Mouse (Mus musculus) neural tube, embryonic 12.5 days (tissue): ENCODE measurements at regions not wholly inside any gene's neighbourhood (a gene's known extent, or its start where the extent isn't known, plus 50 kb on each side); places are given as distances from the start of the nearest gene placed in this dataset.

Experiments
- ATAC-seq: fragments of 200-750 bp; cut with Nextera tagmentation; 2 replicates; pipeline ENCODE4 v1.8.0; 2017; ENCODE audit warnings: low read depth, mild to moderate bottlenecking, moderate TSS enrichment, moderate library complexity; ENCODE audit not compliant: low FRiP score
- H3K27ac ChIP-seq: fragments of 300-500 bp; sonication (generic); 2 replicates; pipeline ENCODE4 v1.5.1; 2016
- H3K27me3 ChIP-seq: fragments of 300-500 bp; sonication (generic); replicated peaks from 2 replicates; pipeline ENCODE4 v1.6.1; 2016; ENCODE audit warnings: mild to moderate bottlenecking
- H3K36me3 ChIP-seq: fragments of 300-500 bp; sonication (generic); 2 replicates; pipeline ENCODE4 v1.6.1; 2016; ENCODE audit warnings: mild to moderate bottlenecking
- H3K4me1 ChIP-seq: fragments of 300-500 bp; sonication (generic); 2 replicates; pipeline ENCODE4 v1.6.1; 2016
- H3K4me2 ChIP-seq: fragments of 300-500 bp; sonication (generic); replicated peaks from 2 replicates; pipeline ENCODE4 v1.6.1; 2016; ENCODE audit warnings: mild to moderate bottlenecking
- H3K4me3 ChIP-seq: fragments of 300-500 bp; sonication (generic); 2 replicates; pipeline ENCODE4 v1.5.1; 2016
- H3K9ac ChIP-seq: fragments of 300-500 bp; sonication (generic); 2 replicates; pipeline ENCODE4 v1.6.1; 2016; ENCODE audit warnings: mild to moderate bottlenecking
- H3K9me3 ChIP-seq: fragments of 300-500 bp; sonication (generic); 2 replicates; pipeline ENCODE4 v1.6.1; 2016; ENCODE audit warnings: mild to moderate bottlenecking
- WGBS: fragments of 180-500 bp; shearing (Covaris S2); methylation state at CpG from one replicate; pipeline ENCODE4 v1.1.7; 2016; 5-methylcytosine and 5-hydroxymethylcytosine counted together

DNA sequence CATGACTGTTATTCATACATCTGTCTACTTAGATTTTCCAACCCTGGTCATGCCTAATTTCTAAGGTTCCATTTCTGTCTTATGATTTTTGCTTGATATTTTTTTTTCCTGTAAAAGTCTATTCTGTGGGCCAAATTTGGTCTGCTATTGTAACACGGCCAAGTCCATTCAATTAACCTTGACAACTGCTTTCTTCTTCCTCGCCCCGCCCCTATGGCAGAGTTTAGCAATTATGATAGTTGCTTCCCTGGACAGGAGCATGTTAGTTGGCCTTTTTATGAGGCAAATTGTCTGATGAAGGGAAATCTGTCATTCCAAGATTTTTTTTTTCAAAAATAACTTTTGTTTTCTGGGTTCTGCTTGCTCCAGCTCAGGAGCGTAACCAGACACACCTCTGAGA is 160.7 kb upstream of the Fst start:
- H3K9ac ChIP-seq = no peak overlapping the region
- no peak overlapping the region for H3K4me3 ChIP-seq
- no peak overlapping the region for H3K27ac ChIP-seq
- 92% methylated on average over 4 of the region's 4 CpGs for WGBS
- no peak overlapping the region for H3K4me2 ChIP-seq
- H3K4me1 ChIP-seq = no peaks in the 10 kb centered on the region
- H3K9me3 ChIP-seq = no peaks in the 10 kb centered on the region
- no peak for ATAC-seq
- no peaks in the 10 kb centered on the region for H3K27me3 ChIP-seq
- H3K36me3 ChIP-seq = no peaks in the 10 kb centered on the region

DNA sequence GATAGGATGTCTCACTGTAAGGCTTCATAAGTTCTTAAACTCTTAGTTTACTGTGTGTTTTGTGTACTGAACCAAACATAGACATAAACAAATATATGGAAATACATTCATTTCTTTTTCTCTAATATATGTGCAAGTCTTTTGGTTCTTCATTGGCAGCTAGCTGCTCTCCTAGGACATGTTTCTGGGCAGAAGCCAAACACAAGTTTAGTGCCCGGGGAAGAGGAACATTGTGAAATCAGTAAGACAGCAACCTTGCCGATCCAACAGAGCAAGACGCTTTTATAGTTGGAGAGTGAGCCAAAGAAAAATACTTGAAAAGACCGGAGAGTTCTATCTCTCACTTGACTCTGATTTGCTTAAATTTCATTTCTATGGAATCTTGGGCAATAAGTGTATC is 178.0 kb upstream of the Fst start:
- no peak for ATAC-seq
- Histone ChIP-seq H3K27me3 (no peaks in the 10 kb centered on the region), H3K4me1 (no peaks in the 10 kb centered on the region), H3K27ac (no peak overlapping the region), H3K9ac (no peak overlapping the region), H3K9me3 (no peaks in the 10 kb centered on the region), H3K4me2 (no peak overlapping the region), H3K36me3 (no peaks in the 10 kb centered on the region), H3K4me3 (no peak overlapping the region)
- 93% methylated on average over 4 of the region's 4 CpGs for WGBS

DNA sequence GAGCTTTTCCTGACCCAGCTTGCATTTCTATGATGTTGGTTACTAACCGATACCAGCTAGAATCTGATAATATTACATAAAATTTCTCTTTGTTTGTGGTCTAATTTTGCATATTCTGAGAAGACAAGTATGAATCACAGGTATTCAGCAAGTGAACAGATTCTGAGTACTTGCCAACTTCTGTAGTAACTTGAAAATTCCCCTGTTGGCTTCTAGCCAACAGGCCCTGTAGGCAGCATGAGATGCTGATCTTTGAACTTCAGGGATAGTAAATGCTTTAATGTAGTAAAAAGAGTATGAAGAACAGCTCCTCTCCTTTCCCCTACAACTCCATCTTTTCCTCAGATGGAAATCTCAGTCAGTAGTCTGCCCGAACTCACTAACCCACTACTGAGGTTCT is 178.5 kb upstream of the Mocs2 start:
- H3K9me3 ChIP-seq = no peaks in the 10 kb centered on the region
- no peaks in the 10 kb centered on the region; the same call in 1 of the 2 replicates for H3K4me1 ChIP-seq
- no peaks in the 10 kb centered on the region for H3K36me3 ChIP-seq
- no peak overlapping the region for H3K4me2 ChIP-seq
- H3K27me3 ChIP-seq = no peaks in the 10 kb centered on the region
- no peak overlapping the region for H3K9ac ChIP-seq
- ATAC-seq = no peak
- WGBS = 93% methylated on average over 2 of the region's 2 CpGs
- no peak overlapping the region for H3K27ac ChIP-seq
- no peak overlapping the region for H3K4me3 ChIP-seq

DNA sequence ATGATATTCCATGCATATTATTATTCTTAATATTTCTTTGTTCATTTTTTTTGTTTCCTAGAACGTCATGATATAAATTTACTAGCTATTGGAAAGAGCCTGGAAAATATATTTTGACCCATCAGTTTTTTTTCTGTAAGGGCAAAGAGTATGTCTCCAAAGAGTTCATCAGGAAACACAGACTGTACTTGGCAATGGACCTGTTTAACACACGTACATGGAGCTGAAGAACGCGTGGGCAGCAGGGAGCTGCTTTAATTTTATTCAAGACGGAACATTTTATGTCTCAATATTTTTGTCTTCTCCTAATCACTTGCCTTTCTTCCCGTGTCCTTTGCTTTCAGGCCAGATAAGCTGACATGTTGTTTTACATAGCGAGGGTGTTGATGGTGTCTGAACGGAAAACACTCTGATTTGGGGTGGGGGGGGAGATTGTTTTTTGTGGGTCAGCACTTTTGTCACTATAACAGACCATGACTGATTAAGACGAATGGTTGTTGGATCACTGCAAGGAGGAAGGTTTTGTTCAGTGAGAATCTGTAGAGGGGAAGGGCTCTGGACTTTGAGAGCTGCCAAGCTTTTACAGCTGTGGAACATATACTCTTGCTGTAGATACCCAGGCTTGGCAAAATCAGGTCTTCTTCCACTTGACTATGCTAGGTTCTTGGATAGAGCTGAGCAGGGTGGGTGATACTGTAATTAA is 176.2 kb upstream of the Mocs2 start:
- H3K4me2 ChIP-seq = no peak overlapping the region; the same call in 1 of the 2 replicates
- ATAC-seq = peak; percentile 91

DNA sequence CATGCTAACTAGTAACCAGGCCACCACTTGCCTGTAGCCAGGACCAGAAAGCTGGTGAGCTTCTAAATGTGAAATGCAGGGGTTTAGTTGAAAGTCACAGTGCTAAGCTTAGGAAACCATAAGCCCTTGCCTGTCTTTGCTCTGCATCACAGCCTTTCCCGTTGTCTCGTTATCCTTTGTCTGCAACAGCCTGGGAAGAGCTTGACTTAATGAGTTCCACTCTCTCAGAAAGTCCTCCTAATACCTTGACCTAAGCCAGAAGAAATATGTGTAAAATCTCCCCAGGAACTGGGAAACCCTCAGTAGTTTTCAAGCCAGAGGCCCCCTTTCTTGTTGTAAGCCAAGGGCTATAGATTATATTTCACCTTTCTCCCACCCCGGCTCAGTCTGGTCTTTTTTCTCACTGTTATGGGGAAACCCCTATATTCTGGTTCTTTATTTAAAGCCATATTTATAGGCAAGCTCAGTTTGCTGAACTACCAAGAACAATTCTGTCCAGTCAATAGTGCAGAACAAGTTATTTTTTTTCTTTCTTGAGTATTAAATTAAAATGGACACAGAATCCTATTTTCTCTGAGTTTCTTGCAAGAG is 175.0 kb upstream of the Mocs2 start:
- no peak overlapping the region for H3K4me2 ChIP-seq
- H3K27me3 ChIP-seq = no peaks in the 10 kb centered on the region
- no peaks in the 10 kb centered on the region; the same call in 1 of the 2 replicates for H3K4me1 ChIP-seq
- H3K9me3 ChIP-seq = no peaks in the 10 kb centered on the region
- WGBS = 34% methylated on average over 3 of the region's 3 CpGs
- no peak overlapping the region for H3K4me3 ChIP-seq
- no peak overlapping the region for H3K27ac ChIP-seq
- no peaks in the 10 kb centered on the region for H3K36me3 ChIP-seq
- no peak for ATAC-seq
- no peak overlapping the region for H3K9ac ChIP-seq

More for the DNA sequence above, 176.2 kb upstream of the Mocs2 start:
- Histone ChIP-seq H3K9ac (no peak overlapping the region), H3K27me3 (no peaks in the 10 kb centered on the region), H3K36me3 (no peaks in the 10 kb centered on the region), H3K9me3 (no peaks in the 10 kb centered on the region), H3K4me3 (no peak overlapping the region), H3K27ac (no peak overlapping the region), H3K4me1 (no peaks in the 10 kb centered on the region; the same call in 1 of the 2 replicates)
- WGBS = 27% methylated on average over 9 of the region's 9 CpGs

DNA sequence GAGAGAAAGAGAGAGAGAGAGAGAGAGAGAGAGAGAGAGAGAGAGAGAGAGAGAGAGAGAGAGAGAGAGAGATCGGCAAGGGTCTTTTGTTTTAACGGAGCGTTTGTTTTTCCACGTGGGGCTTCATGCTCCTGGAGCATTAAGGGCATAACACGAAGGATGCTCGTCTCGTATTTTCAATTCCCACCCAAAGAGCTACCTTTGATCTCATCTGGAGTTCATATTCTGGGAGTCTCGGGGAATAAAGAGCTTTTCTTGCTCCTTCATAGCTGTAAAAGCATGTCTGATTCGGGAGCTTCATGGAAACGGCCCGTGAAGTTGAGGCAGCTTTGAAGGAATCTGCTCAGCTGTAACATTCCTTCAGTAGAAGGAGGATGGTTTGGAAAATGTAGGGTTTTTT is 174.5 kb upstream of the Mocs2 start:
- Histone ChIP-seq H3K27ac (no peak overlapping the region), H3K9me3 (no peaks in the 10 kb centered on the region), H3K4me3 (no peak overlapping the region), H3K4me1 (no peaks in the 10 kb centered on the region; the same call in 1 of the 2 replicates), H3K4me2 (no peak overlapping the region), H3K36me3 (no peaks in the 10 kb centered on the region), H3K27me3 (no peaks in the 10 kb centered on the region), H3K9ac (no peak overlapping the region)
- 36% methylated on average over 11 of the region's 11 CpGs for WGBS
- no peak for ATAC-seq

DNA sequence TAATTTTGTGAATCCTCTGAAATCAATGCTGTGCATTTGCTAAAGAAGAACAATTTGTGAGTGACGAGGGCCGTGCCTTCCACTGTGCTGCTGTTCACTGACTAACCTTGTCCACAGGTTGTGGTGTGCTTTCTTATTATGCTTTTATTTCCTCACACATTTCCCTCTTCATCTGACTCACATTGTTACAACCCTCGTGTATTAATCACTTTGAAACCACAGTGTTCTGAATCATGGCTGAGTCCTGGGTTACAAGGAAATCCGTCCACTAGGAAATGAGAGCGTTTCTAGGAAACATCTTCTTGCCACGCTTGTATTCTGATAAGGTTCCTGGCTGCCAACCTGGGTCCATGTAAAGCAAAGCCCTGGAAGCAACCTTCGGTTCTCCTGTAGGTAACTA is 163.8 kb upstream of the Mocs2 start:
- Histone ChIP-seq H3K4me2 (no peak overlapping the region), H3K27me3 (no peaks in the 10 kb centered on the region), H3K27ac (no peak overlapping the region), H3K4me3 (no peak overlapping the region), H3K4me1 (no peaks in the 10 kb centered on the region), H3K9me3 (no peaks in the 10 kb centered on the region), H3K36me3 (no peaks in the 10 kb centered on the region), H3K9ac (no peak overlapping the region)
- ATAC-seq = no peak
- 90% methylated on average over 7 of the region's 7 CpGs for WGBS

DNA sequence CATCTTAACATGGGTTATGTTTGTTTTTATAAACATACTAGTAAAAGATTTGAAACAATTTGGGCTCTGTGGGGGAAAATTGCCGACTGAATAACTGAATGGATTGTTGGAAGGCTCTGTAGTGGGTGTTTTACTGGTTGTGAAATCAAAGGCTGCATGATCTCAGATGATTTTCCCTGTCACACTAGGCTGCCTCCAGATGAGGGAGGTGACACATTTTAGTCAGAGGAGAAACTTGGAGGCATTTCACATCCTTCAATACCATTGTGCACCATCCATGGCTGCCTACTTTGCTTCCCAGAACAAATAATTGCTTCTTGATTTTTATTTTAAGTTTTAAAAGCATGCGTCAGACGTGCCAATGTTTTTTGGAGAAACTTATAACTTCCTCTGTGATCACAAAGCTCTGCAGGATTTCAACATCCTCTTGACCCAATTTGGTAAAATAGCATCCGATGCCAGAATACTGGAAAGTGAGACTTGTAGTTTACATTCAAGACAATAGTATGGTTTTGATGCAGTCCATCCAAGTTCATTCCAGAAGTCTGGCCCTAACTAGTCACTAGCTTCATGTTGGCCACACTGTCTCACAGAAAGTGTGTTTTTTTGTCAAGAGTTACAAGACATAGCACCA is 163.0 kb upstream of the Mocs2 start:
- no peak overlapping the region for H3K4me2 ChIP-seq
- 86% methylated on average over 4 of the region's 4 CpGs for WGBS
- no peak overlapping the region for H3K27ac ChIP-seq
- no peaks in the 10 kb centered on the region for H3K27me3 ChIP-seq
- H3K4me1 ChIP-seq = no peaks in the 10 kb centered on the region
- H3K9me3 ChIP-seq = no peaks in the 10 kb centered on the region
- no peaks in the 10 kb centered on the region for H3K36me3 ChIP-seq
- no peak overlapping the region for H3K9ac ChIP-seq
- no peak overlapping the region for H3K4me3 ChIP-seq
- no peak for ATAC-seq

DNA sequence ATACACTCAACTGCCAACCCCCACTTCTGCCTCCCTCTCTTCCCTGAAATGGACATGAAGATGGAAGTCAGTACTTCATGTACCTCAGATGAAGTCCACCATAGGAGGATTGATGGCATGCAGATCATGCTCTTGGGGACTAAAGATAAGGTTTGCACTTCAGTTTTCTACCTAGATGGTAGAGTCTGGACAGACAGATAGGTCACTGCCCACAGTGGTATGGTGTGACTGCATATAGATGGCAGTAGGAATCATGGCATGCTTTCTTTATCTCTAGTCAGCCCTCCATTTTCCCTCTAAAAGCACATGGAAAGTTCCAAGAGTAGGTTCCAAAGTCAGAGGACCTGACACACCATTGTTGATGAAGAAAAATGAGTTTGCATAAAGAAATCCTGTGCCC is 145.6 kb upstream of the Mocs2 start:
- no peaks in the 10 kb centered on the region for H3K36me3 ChIP-seq
- H3K27ac ChIP-seq = no peak overlapping the region
- H3K4me1 ChIP-seq = no peaks in the 10 kb centered on the region
- ATAC-seq = no peak
- no peak overlapping the region for H3K4me2 ChIP-seq
- no peak overlapping the region for H3K9ac ChIP-seq
- H3K27me3 ChIP-seq = no peaks in the 10 kb centered on the region
- no peaks in the 10 kb centered on the region for H3K9me3 ChIP-seq
- H3K4me3 ChIP-seq = no peak overlapping the region

DNA sequence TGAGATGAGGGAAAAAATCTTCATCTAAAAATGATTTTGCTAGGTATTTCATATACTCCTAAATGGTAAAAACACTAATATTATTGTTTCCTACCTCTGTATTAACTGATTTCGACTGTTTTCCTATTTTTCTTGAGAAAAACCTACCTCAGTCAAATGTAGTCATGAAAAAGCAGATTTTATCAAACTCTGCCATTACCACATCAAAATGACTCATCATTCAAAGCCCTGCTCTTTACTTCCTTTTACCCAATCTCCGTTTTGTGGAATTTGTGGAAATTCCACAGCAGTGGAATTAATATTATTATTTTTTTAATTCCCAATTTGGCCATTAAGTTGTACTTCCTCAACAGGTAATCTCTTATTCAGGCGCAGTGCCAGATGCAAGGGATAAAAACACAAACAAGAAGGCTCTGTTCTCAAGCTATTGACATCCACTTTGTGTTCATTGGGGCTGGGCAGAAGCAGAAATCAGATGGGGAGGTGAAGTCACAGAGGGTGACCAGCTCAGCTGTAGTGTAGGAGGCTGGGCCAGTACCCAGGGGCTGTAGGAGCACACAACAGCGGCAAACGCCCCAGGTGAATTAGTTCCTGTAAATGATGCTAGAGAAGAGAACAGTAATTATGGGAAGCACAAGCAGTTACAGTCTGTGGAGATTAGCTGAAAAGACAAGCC is 138.2 kb upstream of the Mocs2 start:
- Histone ChIP-seq H3K27ac (no peak overlapping the region), H3K27me3 (no peaks in the 10 kb centered on the region), H3K4me1 (no peaks in the 10 kb centered on the region), H3K4me2 (no peak overlapping the region), H3K36me3 (no peaks in the 10 kb centered on the region), H3K4me3 (no peak overlapping the region), H3K9ac (no peak overlapping the region), H3K9me3 (no peaks in the 10 kb centered on the region)
- no peak for ATAC-seq
- 78% methylated on average over 5 of the region's 5 CpGs for WGBS

DNA sequence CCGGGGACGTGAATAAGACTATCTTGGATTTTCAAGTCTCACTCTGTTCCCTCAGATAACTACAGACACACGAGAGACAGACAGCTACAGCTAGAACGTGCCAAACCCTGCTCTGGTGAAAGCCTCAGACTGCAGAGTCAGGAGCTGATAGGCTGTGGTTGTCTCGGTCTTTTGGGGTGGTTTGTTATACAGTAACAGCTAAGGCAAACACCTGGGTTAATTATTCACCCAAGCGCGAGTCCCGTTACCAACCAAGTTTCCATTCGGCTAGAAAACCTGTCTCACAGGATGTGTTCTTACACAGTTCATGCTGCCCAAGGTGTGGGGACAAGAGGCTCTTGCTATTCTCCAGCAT is 137.7 kb upstream of the Mocs2 start:
- ATAC-seq = no peak

DNA sequence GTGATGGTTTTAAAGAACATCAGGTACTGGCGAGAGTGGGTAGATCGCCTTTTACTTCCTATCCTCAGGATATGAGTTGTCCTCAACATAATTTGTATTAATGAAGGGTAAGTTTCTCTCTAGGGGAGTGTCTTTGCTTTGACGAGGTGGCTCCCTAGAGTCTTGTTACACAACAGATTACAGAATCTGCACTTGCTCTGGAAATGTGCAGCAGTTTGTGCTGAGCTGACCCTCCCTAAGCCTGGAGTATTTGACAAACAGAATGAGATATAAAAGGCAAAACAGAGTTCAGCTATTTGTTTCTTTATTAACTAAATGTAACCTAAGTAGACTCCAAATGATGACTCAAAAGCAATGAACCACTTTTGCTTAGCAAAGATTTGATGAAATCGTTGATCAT is 136.8 kb upstream of the Mocs2 start:
- H3K4me3 ChIP-seq = no peak overlapping the region
- H3K9me3 ChIP-seq = no peaks in the 10 kb centered on the region
- H3K27ac ChIP-seq = no peak overlapping the region
- H3K4me1 ChIP-seq = no peaks in the 10 kb centered on the region
- no peak overlapping the region for H3K9ac ChIP-seq
- H3K27me3 ChIP-seq = no peaks in the 10 kb centered on the region
- no peak overlapping the region for H3K4me2 ChIP-seq
- 85% methylated on average over 4 of the region's 4 CpGs for WGBS
- no peaks in the 10 kb centered on the region for H3K36me3 ChIP-seq
- no peak for ATAC-seq

More for the DNA sequence above, 137.7 kb upstream of the Mocs2 start:
- Histone ChIP-seq H3K4me3 (no peak overlapping the region), H3K9me3 (no peaks in the 10 kb centered on the region), H3K4me1 (no peaks in the 10 kb centered on the region), H3K36me3 (no peaks in the 10 kb centered on the region), H3K27ac (no peak overlapping the region), H3K4me2 (no peak overlapping the region), H3K9ac (no peak overlapping the region), H3K27me3 (no peaks in the 10 kb centered on the region)
- WGBS = 63% methylated on average over 9 of the region's 9 CpGs
